Mouse (Mus musculus) cerebellum, adult (tissue): ENCODE measurements around the gene Sgms2.

ENCODE experiments used
- ATAC-seq: cut with Nextera tagmentation; 2 replicates; pipeline ENCODE4 v1.9.2; 2017; ENCODE audit warnings: mild to moderate bottlenecking, moderate library complexity, mixed read lengths; ENCODE audit not compliant: insufficient number of reproducible peaks, low FRiP score, low TSS enrichment

The Sgms2 gene

GRCm38 (mm10) chr3:131317126-131317525 lies 174.1 kb downstream of the Sgms2 start:
- no peak for ATAC-seq

GRCm38 (mm10) chr3:131315957-131316510 lies 175.2 kb downstream of the Sgms2 start:
- ATAC-seq = no peak

GRCm38 (mm10) chr3:131312340-131312739 lies 178.9 kb downstream of the Sgms2 start:
- no peak for ATAC-seq

- no peak for ATAC-seq
Observed at GRCm38 (mm10) chr3:131310572-131310971, 180.6 kb downstream of the Sgms2 start.

GRCm38 (mm10) chr3:131307811-131308210 lies 183.4 kb downstream of the Sgms2 start:
- no peak for ATAC-seq

- no peak for ATAC-seq
Observed at GRCm38 (mm10) chr3:131306255-131306654, 185.0 kb downstream of the Sgms2 start.

- peak; percentile 26 for ATAC-seq
Observed at GRCm38 (mm10) chr3:131303320-131303714, 187.9 kb downstream of the Sgms2 start.

- ATAC-seq = peak; percentile 97
Observed at GRCm38 (mm10) chr3:131302452-131303319, 188.5 kb downstream of the Sgms2 start, which contains the start of gene Cyp2u1. Gene Cyp2u1 (minus strand): TSS chr3:131303227.

- no peak for ATAC-seq
Observed at GRCm38 (mm10) chr3:131299908-131300307, 191.3 kb downstream of the Sgms2 start.

GRCm38 (mm10) chr3:131299078-131299477 lies 192.1 kb downstream of the Sgms2 start:
- ATAC-seq = no peak

- ATAC-seq = no peak
Observed at GRCm38 (mm10) chr3:131296893-131297292, 194.3 kb downstream of the Sgms2 start.

GRCm38 (mm10) chr3:131295513-131296200 lies 195.6 kb downstream of the Sgms2 start:
- ATAC-seq = no peak

GRCm38 (mm10) chr3:131294503-131294902 lies 196.7 kb downstream of the Sgms2 start:
- ATAC-seq = no peak

GRCm38 (mm10) chr3:131292959-131293358 lies 198.3 kb downstream of the Sgms2 start:
- ATAC-seq = no peak

- no peak for ATAC-seq
Observed at GRCm38 (mm10) chr3:131292349-131292748, 198.9 kb downstream of the Sgms2 start.

GRCm38 (mm10) chr3:131291890-131292289 lies 199.3 kb downstream of the Sgms2 start:
- ATAC-seq = no peak

- ATAC-seq = no peak
Observed at GRCm38 (mm10) chr3:131274151-131274550, 217.1 kb downstream of the Sgms2 start.

- no peak for ATAC-seq
Observed at GRCm38 (mm10) chr3:131272374-131273100, 218.7 kb downstream of the Sgms2 start.

- ATAC-seq = peak; percentile 72
Observed at GRCm38 (mm10) chr3:131271559-131272373, 219.4 kb downstream of the Sgms2 start, which contains the start of gene Hadh. Gene Hadh (minus strand): TSS chr3:131272101.

GRCm38 (mm10) chr3:131271157-131271556 lies 220.1 kb downstream of the Sgms2 start:
- no peak for ATAC-seq
